Mouse (Mus musculus) kidney, postnatal 0 days (tissue): ENCODE measurements at regions not wholly inside any gene's neighbourhood (a gene's known extent, or its start where the extent isn't known, plus 50 kb on each side); places are given as distances from the start of the nearest gene placed in this dataset.

ENCODE experiments used
- ATAC-seq: fragments of 200-750 bp; cut with Nextera tagmentation; replicated peaks from 2 replicates; pipeline ENCODE4 v1.8.0; 2017; ENCODE audit warnings: low read depth, moderate number of reproducible peaks, moderate TSS enrichment, moderate library complexity; ENCODE audit not compliant: low FRiP score
- DNase-seq: peaks from one replicate; pipeline ENCODE4 v3.0.0-alpha.2; 2016; ENCODE audit warnings: low spot score
- H3K27ac ChIP-seq: fragments of 300-500 bp; sonication (generic); 2 replicates; pipeline ENCODE4 v1.5.1; 2014; ENCODE audit warnings: mild to moderate bottlenecking
- H3K27me3 ChIP-seq: fragments of 300-500 bp; sonication (generic); 2 replicates; pipeline ENCODE4 v1.6.1; 2014; ENCODE audit warnings: low read length, mixed read lengths; ENCODE audit not compliant: insufficient read depth
- H3K36me3 ChIP-seq: fragments of 300-500 bp; sonication (generic); 2 replicates; pipeline ENCODE4 v1.6.1; 2014; ENCODE audit warnings: low read length, mixed read lengths; ENCODE audit not compliant: insufficient read depth
- H3K4me1 ChIP-seq: fragments of 300-500 bp; sonication (generic); replicated peaks from 2 replicates; pipeline ENCODE4 v1.6.1; 2014; ENCODE audit warnings: antibody characterized with exemption, low read length, mixed read lengths; ENCODE audit not compliant: insufficient read depth
- H3K4me2 ChIP-seq: fragments of 300-500 bp; sonication (generic); 2 replicates; pipeline ENCODE4 v1.6.1; 2014; ENCODE audit warnings: mild to moderate bottlenecking, low read length, moderate library complexity, mixed read lengths
- H3K4me3 ChIP-seq: fragments of 300-500 bp; sonication (generic); replicated peaks from 2 replicates; pipeline ENCODE4 v1.5.1; 2014; ENCODE audit warnings: low read depth, low read length
- H3K9ac ChIP-seq: fragments of 300-500 bp; sonication (generic); 2 replicates; pipeline ENCODE4 v1.6.1; 2014; ENCODE audit warnings: low read depth, low read length
- H3K9me3 ChIP-seq: fragments of 300-500 bp; sonication (generic); replicated peaks from 2 replicates; pipeline ENCODE4 v1.6.1; 2016; ENCODE audit warnings: low read length, inconsistent platforms, mixed read lengths
- CTCF ChIP-seq: IDR thresholded peaks from 2 replicates; pipeline ENCODE4 v1.5.1; 2016; ENCODE audit warnings: antibody characterized with exemption, low read depth, mild to moderate bottlenecking, moderate library complexity
- WGBS: fragments of 180-500 bp; shearing (Covaris S2); extraction: QIAGEN DNeasy Blood & Tissue Kit; methylation state at CpG from one replicate; pipeline ENCODE4 v1.1.7; 2014; 5-methylcytosine and 5-hydroxymethylcytosine counted together

GRCm38 (mm10) chr17:63798961-63799531, 63.8 kb upstream of the Fer start:
- TF ChIP-seq CTCF, result no peak
- Histone ChIP-seq H3K36me3 (no peaks in the 10 kb centered on the region), H3K9me3 (no peaks in the 10 kb centered on the region), H3K4me1 (no peaks in the 10 kb centered on the region), H3K4me3 (no peak overlapping the region), H3K27me3 (no peaks in the 10 kb centered on the region), H3K9ac (no peak overlapping the region), H3K27ac (no peak overlapping the region), H3K4me2 (no peak overlapping the region)
- 80% methylated on average over 6 of the region's 6 CpGs for WGBS
- ATAC-seq, result no peak
- no peak for DNase-seq

- H3K27me3 ChIP-seq, result no peaks in the 10 kb centered on the region
- no peaks in the 10 kb centered on the region for H3K9me3 ChIP-seq
- no peak overlapping the region for H3K9ac ChIP-seq
- no peak overlapping the region for H3K4me2 ChIP-seq
- WGBS, result 88% methylated on average over 9 of the region's 9 CpGs
- no peak overlapping the region for H3K4me3 ChIP-seq
- H3K4me1 ChIP-seq, result no peaks in the 10 kb centered on the region
- H3K27ac ChIP-seq, result no peak overlapping the region
- DNase-seq, result no peak
- no peak for ATAC-seq
- TF ChIP-seq CTCF, result no peak
- no peaks in the 10 kb centered on the region for H3K36me3 ChIP-seq
Observed at GRCm38 (mm10) chr17:63801411-63801810, 61.5 kb upstream of the Fer start.

GRCm38 (mm10) chr17:63802846-63803245, 60.0 kb upstream of the Fer start:
- no peak for TF ChIP-seq CTCF
- no peak for DNase-seq

GRCm38 (mm10) chr17:63803599-63803998, 59.3 kb upstream of the Fer start:
- Histone ChIP-seq H3K4me1 (no peaks in the 10 kb centered on the region), H3K27me3 (no peaks in the 10 kb centered on the region), H3K9me3 (no peaks in the 10 kb centered on the region), H3K36me3 (no peaks in the 10 kb centered on the region), H3K4me3 (no peak overlapping the region), H3K4me2 (no peak overlapping the region), H3K27ac (no peak overlapping the region), H3K9ac (no peak overlapping the region)
- 29% methylated on average over 11 of the region's 11 CpGs for WGBS
- DNase-seq, result peak; percentile 87
- no peak for ATAC-seq
- TF ChIP-seq CTCF, result peak; percentile 84

More at GRCm38 (mm10) chr17:63802846-63803245, 60.0 kb upstream of the Fer start:
- no peak overlapping the region for H3K27ac ChIP-seq
- 79% methylated on average over 5 of the region's 5 CpGs for WGBS
- ATAC-seq, result no peak
- no peaks in the 10 kb centered on the region for H3K36me3 ChIP-seq
- no peaks in the 10 kb centered on the region for H3K27me3 ChIP-seq
- H3K9ac ChIP-seq, result no peak overlapping the region
- H3K4me3 ChIP-seq, result no peak overlapping the region
- H3K9me3 ChIP-seq, result no peaks in the 10 kb centered on the region
- H3K4me1 ChIP-seq, result no peaks in the 10 kb centered on the region
- H3K4me2 ChIP-seq, result no peak overlapping the region

GRCm38 (mm10) chr17:63804416-63804815, 58.4 kb upstream of the Fer start:
- no peaks in the 10 kb centered on the region for H3K27me3 ChIP-seq
- H3K4me2 ChIP-seq, result no peak overlapping the region
- H3K27ac ChIP-seq, result no peak overlapping the region
- ATAC-seq (no peak), DNase-seq (no peak)
- 96% methylated on average over 4 of the region's 4 CpGs for WGBS
- TF ChIP-seq CTCF, result no peak
- H3K9ac ChIP-seq, result no peak overlapping the region
- H3K4me1 ChIP-seq, result no peaks in the 10 kb centered on the region
- no peak overlapping the region for H3K4me3 ChIP-seq
- no peaks in the 10 kb centered on the region for H3K36me3 ChIP-seq
- H3K9me3 ChIP-seq, result no peaks in the 10 kb centered on the region

GRCm38 (mm10) chr17:63806360-63806759, 56.5 kb upstream of the Fer start:
- Histone ChIP-seq H3K4me3 (no peak overlapping the region), H3K9ac (no peak overlapping the region), H3K4me2 (no peak overlapping the region), H3K27me3 (no peaks in the 10 kb centered on the region), H3K4me1 (no peaks in the 10 kb centered on the region), H3K36me3 (no peaks in the 10 kb centered on the region), H3K9me3 (no peaks in the 10 kb centered on the region), H3K27ac (no peak overlapping the region)
- DNase-seq (no peak), ATAC-seq (no peak)
- WGBS, result 91% methylated on average over 10 of the region's 10 CpGs
- no peak for TF ChIP-seq CTCF
